Mouse (Mus musculus) intestine, postnatal 0 days (tissue): ENCODE measurements around the gene Alyref2. TPM values are rescaled to one million over a fixed set of nuclear protein-coding genes. Genes with fewer than 3 reads are reported as not detected.
"Not testable (repeated sequence)": the region's sequence is repeated elsewhere in the genome, so short reads cannot be mapped to it uniquely, and the experiment has no call there.

ENCODE experiments used
- ATAC-seq: fragments of 200-750 bp; cut with Nextera tagmentation; 2 replicates; pipeline ENCODE4 v1.8.0; 2017; ENCODE audit warnings: mild to moderate bottlenecking, moderate TSS enrichment, moderate library complexity
- H3K27ac ChIP-seq: fragments of 300-500 bp; sonication (generic); 2 replicates; pipeline ENCODE4 v1.5.1; 2014; ENCODE audit warnings: mild to moderate bottlenecking, low read depth, low read length, moderate library complexity
- H3K27me3 ChIP-seq: fragments of 300-500 bp; sonication (generic); replicated peaks from 2 replicates; pipeline ENCODE4 v1.6.1; 2014; ENCODE audit warnings: low read length, mixed read lengths; ENCODE audit not compliant: control insufficient read depth, insufficient read depth
- H3K36me3 ChIP-seq: fragments of 300-500 bp; sonication (generic); 2 replicates; pipeline ENCODE4 v1.6.1; 2014; ENCODE audit warnings: mild to moderate bottlenecking, moderate library complexity; ENCODE audit not compliant: control insufficient read depth, insufficient read depth
- H3K4me1 ChIP-seq: fragments of 300-500 bp; sonication (generic); replicated peaks from 2 replicates; pipeline ENCODE4 v1.6.1; 2014; ENCODE audit warnings: antibody characterized with exemption, low read length, mixed read lengths; ENCODE audit not compliant: control insufficient read depth, insufficient read depth
- H3K4me2 ChIP-seq: fragments of 300-500 bp; sonication (generic); replicated peaks from 2 replicates; pipeline ENCODE4 v1.6.1; 2014; ENCODE audit warnings: low read depth, mild to moderate bottlenecking, moderate library complexity
- H3K4me3 ChIP-seq: fragments of 300-500 bp; sonication (generic); 2 replicates; pipeline ENCODE4 v1.5.1; 2014; ENCODE audit warnings: low read depth, low read length
- H3K9ac ChIP-seq: fragments of 300-500 bp; sonication (generic); 2 replicates; pipeline ENCODE4 v1.6.1; 2014; ENCODE audit warnings: mild to moderate bottlenecking, low read depth, low read length
- H3K9me3 ChIP-seq: fragments of 300-500 bp; sonication (generic); 2 replicates; pipeline ENCODE4 v1.6.1; 2016; ENCODE audit warnings: mixed run types; ENCODE audit not compliant: control insufficient read depth
- CTCF ChIP-seq: sonication (generic); IDR thresholded peaks from 2 replicates; pipeline ENCODE4 v1.5.1; 2016; ENCODE audit warnings: low read depth, mild to moderate bottlenecking, control low read depth, antibody characterized with exemption, moderate library complexity
- WGBS: fragments of 180-500 bp; shearing (Covaris S2); extraction: QIAGEN DNeasy Blood & Tissue Kit; methylation state at CpG from one replicate; pipeline ENCODE4 v1.1.7; 2014; 5-methylcytosine and 5-hydroxymethylcytosine counted together
- polyA plus RNA-seq: library from polyadenylated mRNA; unstranded; fragments of >200 nt; fragmentation: Nextera tagmentation; extraction: Ambion mirVana; gene quantifications from 2 replicates; pipeline ENCODE4 v1.2.1, GENCODE M21; 2015

Alyref2 gene
- polyA plus RNA-seq, 1 experiment from 2014 or later: 15.4 TPM

DNA sequence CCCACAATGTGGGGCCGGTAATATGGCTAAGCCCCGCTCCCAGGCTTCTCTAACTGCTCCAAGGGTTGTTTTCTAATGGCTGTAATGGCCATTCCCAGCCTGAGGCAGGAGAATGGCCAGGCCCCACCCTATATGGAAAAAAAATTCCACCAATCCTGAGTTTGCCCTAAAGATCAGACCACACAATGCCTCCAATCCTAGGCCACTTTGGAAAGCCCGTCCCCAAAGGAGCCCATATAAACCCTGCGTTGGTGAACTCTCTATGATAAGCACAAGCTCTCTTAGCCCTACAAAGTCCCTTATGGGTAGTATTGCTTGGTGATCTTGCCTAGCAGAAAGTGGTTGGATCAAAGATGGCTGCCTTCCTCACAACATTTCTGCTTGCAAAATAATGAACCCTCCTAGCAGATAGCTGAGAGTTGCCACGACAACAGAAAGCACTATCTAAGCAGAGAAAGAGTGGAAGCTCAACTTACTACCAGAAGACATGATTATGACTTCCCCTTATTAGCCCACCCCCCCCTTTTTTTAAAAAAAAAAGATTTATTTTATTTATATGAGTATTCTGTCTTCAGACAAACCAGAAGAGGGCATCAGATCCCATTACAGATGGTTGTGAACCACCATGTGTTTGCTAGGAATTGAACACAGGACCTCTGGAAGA lies 37.4 kb upstream of the Alyref2 start:
- no peaks in the 10 kb centered on the region for H3K27me3 ChIP-seq

GRCm38 (mm10) chr1:171466565-171466964 lies 36.7 kb upstream of the Alyref2 start:
- peaks cover 25% of the 10 kb centered on the region for H3K36me3 ChIP-seq
- no peak for TF ChIP-seq CTCF
- H3K27ac ChIP-seq: no peak overlapping the region
- H3K4me1 ChIP-seq: no peaks in the 10 kb centered on the region
- no peak overlapping the region for H3K4me3 ChIP-seq
- no peaks in the 10 kb centered on the region for H3K27me3 ChIP-seq
- ATAC-seq: no peak
- H3K9me3 ChIP-seq: no peaks in the 10 kb centered on the region
- no peak overlapping the region for H3K9ac ChIP-seq
- WGBS: 86% methylated on average over 4 of the region's 4 CpGs
- no peak overlapping the region for H3K4me2 ChIP-seq

More for the DNA sequence above, 37.4 kb upstream of the Alyref2 start:
- Histone ChIP-seq H3K4me3 (no peak overlapping the region), H3K9me3 (no peaks in the 10 kb centered on the region), H3K9ac (no peak overlapping the region), H3K36me3 (peaks cover 32% of the 10 kb centered on the region), H3K27ac (no peak overlapping the region), H3K4me1 (no peaks in the 10 kb centered on the region), H3K4me2 (no peak overlapping the region)
- WGBS: 93% methylated on average over 5 of the region's 5 CpGs
- ATAC-seq: no peak
- no peak for TF ChIP-seq CTCF

DNA sequence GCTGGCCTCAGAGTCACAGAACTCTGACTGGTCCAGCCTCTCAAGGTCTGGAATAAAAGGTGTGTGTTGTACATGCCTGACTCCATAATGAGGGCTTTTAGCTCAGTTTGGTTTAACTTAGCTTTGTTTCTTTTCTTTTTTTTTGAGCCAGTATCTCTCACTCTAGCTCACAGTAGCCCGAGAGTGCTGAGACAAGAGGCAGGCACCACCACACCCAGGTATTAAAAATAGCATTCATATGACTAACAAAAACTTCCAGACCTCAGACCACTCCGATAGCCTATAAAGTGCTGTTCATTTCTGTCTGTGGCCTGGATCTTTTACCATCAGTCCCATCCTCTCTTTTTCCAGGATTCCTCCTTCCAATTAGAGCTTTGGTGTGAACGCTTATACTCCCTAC lies 33.6 kb upstream of the Alyref2 start:
- Histone ChIP-seq H3K4me2 (no peak overlapping the region), H3K9ac (no peak overlapping the region), H3K27ac (no peak overlapping the region), H3K4me3 (no peak overlapping the region), H3K4me1 (no peaks in the 10 kb centered on the region), H3K27me3 (no peaks in the 10 kb centered on the region), H3K36me3 (no peaks in the 10 kb centered on the region), H3K9me3 (no peaks in the 10 kb centered on the region)
- no peak for TF ChIP-seq CTCF
- WGBS: 62% methylated on average over 3 of the region's 3 CpGs
- ATAC-seq: no peak

DNA sequence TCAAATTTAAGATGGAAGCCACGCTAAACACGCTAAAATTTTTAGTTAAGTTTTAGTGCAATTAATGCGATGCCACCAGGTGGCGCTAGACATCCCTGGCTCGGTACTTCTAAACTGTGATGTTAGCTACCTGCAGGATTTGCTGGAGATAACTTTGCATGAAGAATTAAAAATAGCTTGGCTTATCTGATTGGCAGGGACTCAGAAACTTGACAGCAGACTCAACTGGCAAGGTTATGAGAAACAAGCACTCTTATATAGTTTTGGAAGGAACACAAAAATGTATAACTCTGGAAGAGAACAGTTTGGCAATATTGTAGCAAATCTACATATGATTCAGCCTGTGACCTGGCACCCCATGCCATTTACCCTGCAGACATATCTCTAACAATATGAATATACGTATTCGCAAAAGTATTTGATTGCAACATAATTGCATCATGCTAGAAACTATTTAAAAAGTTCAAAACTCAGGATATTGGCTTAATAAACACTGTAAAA lies 32.9 kb upstream of the Alyref2 start:
- no peak for ATAC-seq
- WGBS: 28% methylated on average over 7 of the region's 7 CpGs
- no peak overlapping the region for H3K27ac ChIP-seq

GRCm38 (mm10) chr1:171470896-171471295 lies 32.4 kb upstream of the Alyref2 start:
- ATAC-seq: no peak
- Histone ChIP-seq H3K4me1 (no peaks in the 10 kb centered on the region), H3K9me3 (no peaks in the 10 kb centered on the region), H3K9ac (no peak overlapping the region), H3K4me3 (no peak overlapping the region), H3K36me3 (no peaks in the 10 kb centered on the region), H3K27ac (no peak overlapping the region), H3K4me2 (no peak overlapping the region), H3K27me3 (no peaks in the 10 kb centered on the region)
- 70% methylated on average over 5 of the region's 5 CpGs for WGBS
- no peak for TF ChIP-seq CTCF

More for the DNA sequence above, 32.9 kb upstream of the Alyref2 start:
- Histone ChIP-seq H3K9me3 (no peaks in the 10 kb centered on the region), H3K27me3 (no peaks in the 10 kb centered on the region), H3K4me3 (no peak overlapping the region), H3K36me3 (no peaks in the 10 kb centered on the region), H3K4me1 (no peaks in the 10 kb centered on the region), H3K4me2 (no peak overlapping the region), H3K9ac (no peak overlapping the region)
- TF ChIP-seq CTCF: peak; percentile 90

DNA sequence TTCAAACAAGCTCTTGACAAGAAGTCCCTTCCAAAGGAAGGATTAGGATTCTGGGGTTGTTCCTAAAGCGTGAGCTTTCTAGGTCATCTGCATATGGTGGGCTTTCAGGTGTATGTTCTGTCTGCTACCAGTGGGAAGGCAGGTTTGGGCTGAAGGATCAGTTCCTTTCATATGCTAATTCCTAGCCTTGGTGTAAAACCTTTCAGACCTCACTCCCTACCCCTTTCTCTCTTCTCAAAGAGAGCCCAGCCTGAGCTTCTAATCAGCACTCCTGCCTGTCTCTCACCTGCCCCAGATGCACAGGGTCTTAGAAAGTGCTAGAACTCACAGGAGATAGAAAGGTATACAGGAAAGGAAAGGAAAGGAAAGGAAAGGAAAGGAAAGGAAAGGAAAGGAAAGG lies 31.8 kb upstream of the Alyref2 start:
- no peaks in the 10 kb centered on the region for H3K4me1 ChIP-seq
- 84% methylated on average over 1 of the region's 1 CpGs for WGBS
- H3K4me2 ChIP-seq: no peak overlapping the region
- H3K27me3 ChIP-seq: no peaks in the 10 kb centered on the region
- no peak for TF ChIP-seq CTCF
- no peaks in the 10 kb centered on the region for H3K36me3 ChIP-seq
- no peak for ATAC-seq
- no peak overlapping the region for H3K4me3 ChIP-seq
- H3K9ac ChIP-seq: no peak overlapping the region
- no peak overlapping the region for H3K27ac ChIP-seq
- no peaks in the 10 kb centered on the region for H3K9me3 ChIP-seq

DNA sequence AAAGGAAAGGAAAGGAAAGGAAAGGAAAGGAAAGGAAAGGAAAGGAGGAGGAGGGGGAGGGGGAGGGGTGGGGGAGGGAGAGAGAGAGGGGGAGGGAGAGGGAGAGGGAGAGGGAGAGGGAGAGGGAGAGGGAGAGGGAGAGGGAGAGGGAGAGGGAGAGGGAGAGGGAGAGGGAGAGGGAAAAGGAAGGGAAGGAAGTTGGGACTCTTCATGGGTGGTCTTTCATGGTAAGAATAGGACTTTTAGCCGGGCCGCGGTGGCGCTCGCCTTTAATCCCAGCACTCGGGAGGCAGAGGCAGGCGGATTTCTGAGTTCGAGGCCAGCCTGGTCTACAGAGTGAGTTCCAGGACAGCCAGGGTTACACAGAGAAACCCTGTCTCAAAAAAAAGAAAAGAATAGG lies 31.3 kb upstream of the Alyref2 start:
- not testable (repeated sequence) for H3K27ac ChIP-seq, H3K4me3 ChIP-seq, H3K4me2 ChIP-seq, H3K4me1 ChIP-seq, H3K9me3 ChIP-seq, H3K9ac ChIP-seq, ATAC-seq, H3K27me3 ChIP-seq, H3K36me3 ChIP-seq
- 93% methylated on average over 8 of the region's 8 CpGs for WGBS
